Mouse (Mus musculus) CH12.LX (cell line): ENCODE measurements around the gene Gm45785. TPM values are rescaled to one million over a fixed set of nuclear protein-coding genes. Genes with fewer than 3 reads are reported as not detected.

Experiments used
- DNase-seq: peaks from one replicate; pipeline ENCODE4 v3.0.0-alpha.2; 2013; ENCODE audit errors: extremely low read depth
- H3K27ac ChIP-seq: 2 replicates; pipeline ENCODE4 v1.5.1; 2012; ENCODE audit warnings: low read depth, mild to moderate bottlenecking, control low read depth, moderate library complexity; ENCODE audit not compliant: insufficient read depth
- H3K27me3 ChIP-seq: replicated peaks from 2 replicates; pipeline ENCODE3; 2012; ENCODE audit warnings: inconsistent platforms
- H3K36me3 ChIP-seq, 2 experiments: replicated peaks in 1 of 2; 2 replicates each; pipeline versions ENCODE3 to v1.6.1; 2012; ENCODE audit warnings: inconsistent platforms in 1 of 2, low read length in 1 of 2, mild to moderate bottlenecking in 1 of 2, mixed read lengths in 1 of 2, moderate library complexity in 1 of 2; ENCODE audit not compliant: control insufficient read depth in 1 of 2, insufficient read depth in 1 of 2
- H3K4me1 ChIP-seq, 2 experiments: 2 replicates each; pipeline ENCODE4 v1.6.1; 2012; ENCODE audit warnings: inconsistent platforms in 1 of 2, moderate library complexity in 1 of 2; ENCODE audit not compliant: insufficient read depth in 2 of 2, control insufficient read depth in 1 of 2
- H3K4me2 ChIP-seq: 2 replicates; pipeline ENCODE4 v1.6.1; 2012; ENCODE audit warnings: low read depth, mild to moderate bottlenecking, control low read depth; ENCODE audit not compliant: poor library complexity, insufficient read depth, severe bottlenecking
- H3K4me3 ChIP-seq, 3 experiments: fragments of 150-350 bp in 1 of 3; sonication (generic) in 1 of 3; replicated peaks in 1 of 3; 2 replicates each; pipeline versions ENCODE3 to v1.5.1; 2011 to 2012; ENCODE audit warnings: low read depth in 2 of 3, low read length in 2 of 3, mild to moderate bottlenecking in 2 of 3, moderate library complexity in 2 of 3, control low read depth in 1 of 3, improper control_type of control experiment in 1 of 3, inconsistent platforms in 1 of 3, mixed read lengths in 1 of 3; ENCODE audit not compliant: poor library complexity in 1 of 3
- H3K79me2 ChIP-seq: replicated peaks from 2 replicates; pipeline ENCODE4 v1.6.1; 2012; ENCODE audit warnings: mild to moderate bottlenecking, moderate library complexity; ENCODE audit not compliant: control insufficient read depth, poor library complexity, insufficient read depth, severe bottlenecking; ENCODE audit errors: extremely low read depth
- H3K9ac ChIP-seq: 2 replicates; pipeline ENCODE4 v1.6.1; 2012; ENCODE audit warnings: low read depth, mild to moderate bottlenecking, control low read depth, moderate library complexity; ENCODE audit not compliant: insufficient read depth
- H3K9me3 ChIP-seq: replicated peaks from 2 replicates; pipeline ENCODE3; 2012; ENCODE audit warnings: low read length, inconsistent platforms, mixed read lengths
- CHD1 ChIP-seq: IDR thresholded peaks from 2 replicates; pipeline ENCODE4 v1.6.1; 2012; ENCODE audit warnings: low read depth, low read length, improper control_type of control experiment, inconsistent platforms
- CHD2 ChIP-seq: IDR thresholded peaks from 2 replicates; pipeline ENCODE4 v1.6.1; 2011; ENCODE audit warnings: low read length, improper control_type of control experiment
- CTCF ChIP-seq, 2 experiments: IDR thresholded peaks in 1 of 2; conservative IDR thresholded peaks in 1 of 2; 2 replicates each; pipeline ENCODE4 v1.5.1; 2011 to 2012; ENCODE audit warnings: low read depth in 2 of 2, low read length in 2 of 2, improper control_type of control experiment in 1 of 2, inconsistent platforms in 1 of 2, mild to moderate bottlenecking in 1 of 2, moderate library complexity in 1 of 2
- E2F4 ChIP-seq: IDR thresholded peaks from 2 replicates; pipeline ENCODE4 v1.6.1; 2011; ENCODE audit warnings: low read depth, low read length, improper control_type of control experiment; ENCODE audit not compliant: insufficient replicate concordance
- HCFC1 ChIP-seq: IDR thresholded peaks from 2 replicates; pipeline ENCODE4 v1.6.1; 2012; ENCODE audit warnings: low read depth, mild to moderate bottlenecking, inconsistent platforms, low read length, improper control_type of control experiment
- KAT2A ChIP-seq: IDR thresholded peaks from 2 replicates; pipeline ENCODE4 v1.6.1; 2012; ENCODE audit warnings: low read length, improper control_type of control experiment, inconsistent platforms; ENCODE audit not compliant: insufficient replicate concordance
- MAX ChIP-seq: IDR thresholded peaks from 2 replicates; pipeline ENCODE4 v1.6.1; 2011; ENCODE audit warnings: low read length, improper control_type of control experiment
- MAZ ChIP-seq: IDR thresholded peaks from 2 replicates; pipeline ENCODE4 v1.6.1; 2012; ENCODE audit warnings: low read depth, mild to moderate bottlenecking, inconsistent platforms, low read length, improper control_type of control experiment, moderate library complexity
- MXI1 ChIP-seq: IDR thresholded peaks from 2 replicates; pipeline ENCODE4 v1.6.1; 2011; ENCODE audit warnings: mild to moderate bottlenecking, low read depth, low read length, improper control_type of control experiment
- NRF1 ChIP-seq: IDR thresholded peaks from 2 replicates; pipeline ENCODE4 v1.6.1; 2014; ENCODE audit warnings: low read depth, mild to moderate bottlenecking, inconsistent platforms, low read length, improper control_type of control experiment, moderate library complexity
- RAD21 ChIP-seq: IDR thresholded peaks from 2 replicates; pipeline ENCODE4 v1.6.1; 2011; ENCODE audit warnings: low read depth, mild to moderate bottlenecking, low read length, improper control_type of control experiment, moderate library complexity
- RCOR1 ChIP-seq: conservative IDR thresholded peaks from 2 replicates; pipeline ENCODE4 v1.6.1; 2012; ENCODE audit warnings: low read depth, mild to moderate bottlenecking, inconsistent platforms, low read length, improper control_type of control experiment
- SIN3A ChIP-seq: IDR thresholded peaks from 2 replicates; pipeline ENCODE4 v1.6.1; 2012; ENCODE audit warnings: low read length, improper control_type of control experiment, inconsistent platforms
- SMC3 ChIP-seq: IDR thresholded peaks from 2 replicates; pipeline ENCODE4 v1.6.1; 2011; ENCODE audit warnings: low read depth, low read length, improper control_type of control experiment
- TBP ChIP-seq: conservative IDR thresholded peaks from 2 replicates; pipeline ENCODE4 v1.6.1; 2011; ENCODE audit warnings: low read depth, low read length, improper control_type of control experiment
- TCF12 ChIP-seq: IDR thresholded peaks from 2 replicates; pipeline ENCODE4 v1.6.1; 2014; ENCODE audit warnings: low read depth, mild to moderate bottlenecking, inconsistent platforms, low read length, improper control_type of control experiment
- USF1 ChIP-seq: IDR thresholded peaks from 2 replicates; pipeline ENCODE4 v1.6.1; 2014; ENCODE audit warnings: low read depth, mild to moderate bottlenecking, inconsistent platforms, low read length, improper control_type of control experiment
- USF2 ChIP-seq: conservative IDR thresholded peaks from 2 replicates; pipeline ENCODE4 v1.6.1; 2011; ENCODE audit warnings: low read depth, low read length, improper control_type of control experiment
- ZKSCAN1 ChIP-seq: IDR thresholded peaks from 2 replicates; pipeline ENCODE4 v1.6.1; 2012; ENCODE audit warnings: low read depth, inconsistent platforms, low read length, improper control_type of control experiment, borderline replicate concordance
- ZMIZ1 ChIP-seq: IDR thresholded peaks from 2 replicates; pipeline ENCODE4 v1.6.1; 2012; ENCODE audit warnings: low read depth, mild to moderate bottlenecking, inconsistent platforms, low read length, improper control_type of control experiment
- ZNF384 ChIP-seq: IDR thresholded peaks from 2 replicates; pipeline ENCODE4 v1.6.1; 2012; ENCODE audit warnings: low read depth, low read length, improper control_type of control experiment, inconsistent platforms
- dilution Hi-C: fragments of 300-500 bp; cut with MboI; formaldehyde crosslinking; loops from 2 replicates; pipeline ENCODE4 v1.14.3; 2020; ENCODE audit warnings: low sequenced_read_pairs; ENCODE audit not compliant: extremely low pct_unique_long_range_greater_than_20kb, extremely low pct_ligation_motif_present
- in situ Hi-C: fragments of 300-500 bp; cut with MboI; formaldehyde crosslinking; loops from 3 replicates; pipeline ENCODE4 v1.14.3; 2019; ENCODE audit warnings: low sequenced_read_pairs, low pct_ligation_motif_present, low pct_unique_long_range_greater_than_20kb, mixed read lengths
- polyA plus RNA-seq: library from polyadenylated mRNA; unstranded; fragments of >175 nt; gene quantifications from 2 replicates; pipeline ENCODE4 v1.2.1, GENCODE M21; 2012; ENCODE audit warnings: low read depth; ENCODE audit not compliant: insufficient read length
- total RNA-seq, 2 experiments: library from RNA; depleted of rRNA; stranded (reverse); fragments of 300-350 nt in 1 of 2; fragments of >200 nt in 1 of 2; gene quantifications; 2 replicates each; pipeline ENCODE4 v1.2.3; 2012 to 2014

The Gm45785 gene
- total and polyA plus RNA-seq, 3 experiments: not detected

DNA sequence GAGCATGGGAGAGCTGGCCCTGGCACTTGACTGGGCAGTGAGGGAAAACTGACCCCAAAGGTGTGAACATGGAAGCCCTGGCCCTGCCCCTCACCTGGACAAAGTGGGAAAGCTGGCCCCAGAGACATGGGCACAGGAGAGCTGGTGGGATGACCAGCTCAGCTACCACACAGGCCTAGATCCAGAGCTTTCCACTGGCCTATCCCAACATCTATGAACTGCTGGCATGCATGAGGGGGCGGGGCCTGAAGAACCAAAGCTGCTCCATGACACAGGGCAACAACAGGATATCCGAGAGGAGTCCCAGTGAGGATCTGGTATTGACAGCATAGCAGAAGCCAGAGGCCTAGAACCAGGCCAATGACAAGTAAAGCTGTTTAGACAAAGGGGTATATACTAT is 57.9 kb downstream of the Gm45785 start:
- TF ChIP-seq KAT2A (no peak), RAD21 (no peak), MAZ (no peak), TCF12 (no peak), SIN3A (no peak), CHD2 (no peak), HCFC1 (no peak), E2F4 (no peak), ZNF384 (no peak), CHD1 (no peak), RCOR1 (no peak), NRF1 (no peak), ZMIZ1 (no peak), MAX (no peak), ZKSCAN1 (no peak), TBP (no peak), USF1 (no peak), USF2 (no peak), CTCF (conservative IDR thresholded peaks at IDR 0.05 in 1 of 2, IDR thresholded peaks at IDR 0.05 in 1 of 2; ENCODE audit: low read depth in 2 of 2, low read length in 2 of 2) (no peak)

DNA sequence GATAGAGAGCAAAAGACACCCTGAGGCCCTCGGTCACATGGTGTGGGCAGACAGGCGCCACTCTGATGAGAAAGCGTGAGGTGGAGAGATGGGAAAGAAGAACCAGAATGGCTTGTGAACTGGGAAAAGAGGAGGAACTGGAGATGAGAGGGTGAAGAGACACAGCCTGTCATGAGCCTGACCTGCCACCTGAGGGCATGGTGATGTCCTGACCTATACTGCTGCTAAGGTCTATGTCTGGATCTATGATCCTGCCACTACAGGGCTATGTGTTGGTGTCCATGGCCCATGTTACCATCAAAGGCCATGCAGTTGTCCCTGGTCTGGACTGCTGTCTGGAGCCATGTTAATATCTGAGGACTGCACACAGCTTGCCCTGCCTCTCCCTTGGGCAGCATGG is 58.5 kb downstream of the Gm45785 start:
- Histone ChIP-seq H3K79me2 (no peaks in the 10 kb centered on the region), H3K4me3 (no peak overlapping the region), H3K9ac (no peak overlapping the region), H3K27me3 (peaks cover 90% of the 10 kb centered on the region), H3K36me3 (no peaks in the 10 kb centered on the region), H3K4me1 (no peaks in the 10 kb centered on the region), H3K27ac (no peak overlapping the region), H3K9me3 (no peaks in the 10 kb centered on the region), H3K4me2 (no peak overlapping the region)
- dilution Hi-C loops: no loop called here
- TF ChIP-seq CTCF (conservative IDR thresholded peaks at IDR 0.05 in 1 of 2, IDR thresholded peaks at IDR 0.05 in 1 of 2; ENCODE audit: low read depth in 2 of 2, low read length in 2 of 2) (peak in 1 of 2 experiments; percentile 51; a peak in 2 of 4 replicates), SMC3 (peak; percentile 40), MXI1 (no peak)
- in situ Hi-C loops: loop anchor here (25.0 kb wide), 1 partner anchor 610 kb away; no protein-coding TSS in a partner anchor
- DNase-seq: peak; percentile 3

More for the DNA sequence above, 57.9 kb downstream of the Gm45785 start:
- H3K9me3 ChIP-seq: no peaks in the 10 kb centered on the region
- H3K27me3 ChIP-seq: peaks cover 90% of the 10 kb centered on the region
- no peak overlapping the region for H3K4me2 ChIP-seq
- no peak overlapping the region for H3K27ac ChIP-seq
- no peak for DNase-seq
- H3K9ac ChIP-seq: no peak overlapping the region
- no peaks in the 10 kb centered on the region for H3K36me3 ChIP-seq
- no peaks in the 10 kb centered on the region for H3K4me1 ChIP-seq
- no peak overlapping the region for H3K4me3 ChIP-seq
- H3K79me2 ChIP-seq: no peaks in the 10 kb centered on the region
- in situ Hi-C loops (loop anchor here (25.0 kb wide), 1 partner anchor 611 kb away; no protein-coding TSS in a partner anchor), dilution Hi-C loops (no loop called here)
